Mouse (Mus musculus): Measurements from ENCODE around the gene Sp110. TPM values are rescaled to one million over a fixed set of nuclear protein-coding genes. Genes with fewer than 3 reads are reported as not detected.
"Not testable (repeated sequence)": the region's sequence is repeated elsewhere in the genome, so short reads cannot be mapped to it uniquely, and the experiment has no call there.

The Sp110 gene
- total RNA-seq, 2 experiments from 2014 or later = 1.8 to 3.2 TPM

- DNase-seq = not testable (repeated sequence)
Observed at GRCm38 (mm10) chr1:85546442-85546841, 52.2 kb downstream of the Sp110 start.

GRCm38 (mm10) chr1:85543818-85544217 is 54.8 kb downstream of the Sp110 start:
- DNase-seq = not testable (repeated sequence)

DNA sequence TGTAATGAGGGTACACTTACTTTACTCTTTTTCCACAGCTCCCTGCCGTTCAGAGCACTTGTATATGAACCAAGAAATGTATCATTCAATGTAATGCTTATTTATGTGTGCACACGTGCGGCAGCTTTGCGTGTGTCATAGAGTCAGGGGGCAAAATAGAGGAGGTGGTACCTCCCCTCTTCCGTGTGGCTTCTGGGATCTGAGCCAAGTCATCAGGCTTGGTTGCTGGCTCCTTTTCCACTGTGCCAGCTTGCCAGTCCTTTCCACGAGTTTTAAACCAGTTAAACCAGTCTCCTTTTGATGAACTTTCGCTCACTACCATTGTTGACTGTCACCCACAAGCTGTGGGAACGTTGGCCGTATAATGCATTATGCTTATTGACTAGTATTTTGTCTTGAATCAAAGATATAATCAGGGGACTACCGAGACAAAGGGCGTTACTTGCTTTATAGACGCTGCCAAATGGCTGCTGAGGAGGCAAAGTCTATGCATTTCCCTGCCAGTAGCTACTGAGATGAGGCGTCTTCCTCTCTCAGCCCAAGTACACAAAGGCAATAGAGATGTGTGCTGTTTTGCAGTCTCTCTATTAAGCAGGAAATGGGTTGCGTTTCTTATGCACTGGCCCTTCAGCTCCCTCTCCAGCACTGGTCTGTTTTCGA is 70.0 kb downstream of the Sp110 start:
- not testable (repeated sequence) for DNase-seq

Other genes with a start within 250 kb of the Sp110 start
- gene G530012D18Rik, start 23.1 kb downstream of the Sp110 start, total RNA-seq (2021) = not detected
- 1 to 10 TPM in 1 of 2 experiments, under 1 TPM in 1; 0.88 to 2.1 TPM for gene Sp140, start 1.6 kb upstream of the Sp110 start, total RNA-seq (2021)
- 1 to 10 TPM; 3.7 to 3.9 TPM for gene Sp100, start 51.2 kb upstream of the Sp110 start, total RNA-seq (2021)
- gene A630001G21Rik, start 179.8 kb upstream of the Sp110 start, total RNA-seq (2021) = under 1 TPM; 0.54 to 0.88 TPM
- gene Cab39, start 194.6 kb upstream of the Sp110 start, total RNA-seq (2021) = 100 to 1,000 TPM in 1 of 2 experiments, 10 to 100 TPM in 1; 90.7 to 102 TPM